Mouse (Mus musculus) neural tube, embryonic 15.5 days (tissue): ENCODE results near the gene Rab3d. TPM values are rescaled to one million over a fixed set of nuclear protein-coding genes. Genes with fewer than 3 reads are reported as not detected.

ENCODE experiments used
- ATAC-seq: fragments of 200-750 bp; cut with Nextera tagmentation; 2 replicates; pipeline ENCODE4 v1.8.0; 2017; ENCODE audit warnings: mild to moderate bottlenecking, moderate TSS enrichment, moderate library complexity; ENCODE audit not compliant: low FRiP score
- H3K27ac ChIP-seq: fragments of 300-500 bp; sonication (generic); replicated peaks from 2 replicates; pipeline ENCODE4 v1.5.1; 2015; ENCODE audit warnings: mild to moderate bottlenecking, inconsistent platforms
- H3K27me3 ChIP-seq: fragments of 300-500 bp; sonication (generic); replicated peaks from 2 replicates; pipeline ENCODE4 v1.6.1; 2015; ENCODE audit warnings: inconsistent platforms
- H3K36me3 ChIP-seq: fragments of 300-500 bp; sonication (generic); 2 replicates; pipeline ENCODE4 v1.6.1; 2015; ENCODE audit warnings: inconsistent platforms
- H3K4me1 ChIP-seq: fragments of 300-500 bp; sonication (generic); 2 replicates; pipeline ENCODE4 v1.6.1; 2015; ENCODE audit warnings: inconsistent platforms
- H3K4me2 ChIP-seq: fragments of 300-500 bp; sonication (generic); 2 replicates; pipeline ENCODE4 v1.6.1; 2015; ENCODE audit warnings: inconsistent platforms, mild to moderate bottlenecking, moderate library complexity
- H3K4me3 ChIP-seq: fragments of 300-500 bp; sonication (generic); replicated peaks from 2 replicates; pipeline ENCODE4 v1.5.1; 2015; ENCODE audit warnings: mild to moderate bottlenecking, inconsistent platforms
- H3K9ac ChIP-seq: fragments of 300-500 bp; sonication (generic); replicated peaks from 2 replicates; pipeline ENCODE4 v1.6.1; 2015; ENCODE audit warnings: mild to moderate bottlenecking, inconsistent platforms
- H3K9me3 ChIP-seq: fragments of 300-500 bp; sonication (generic); replicated peaks from 2 replicates; pipeline ENCODE4 v1.6.1; 2016; ENCODE audit warnings: inconsistent platforms
- WGBS: fragments of 180-500 bp; shearing (Covaris S2); methylation state at CpG from one replicate; pipeline ENCODE4 v1.1.7; 2015; ENCODE audit warnings: mixed read lengths; 5-methylcytosine and 5-hydroxymethylcytosine counted together
- polyA plus RNA-seq: library from polyadenylated mRNA; unstranded; fragments of >200 nt; fragmentation: Nextera tagmentation; extraction: Ambion mirVana; gene quantifications from 2 replicates; pipeline ENCODE4 v1.2.1, GENCODE M21; 2015

Rab3d gene
- polyA plus RNA-seq, 1 experiment from 2014 or later = 24.7 TPM

- no peak overlapping the region for H3K4me2 ChIP-seq
- no peaks in the 10 kb centered on the region for H3K9me3 ChIP-seq
- no peak overlapping the region for H3K9ac ChIP-seq
- 71% methylated on average over 2 of the region's 2 CpGs for WGBS
- no peak overlapping the region for H3K4me3 ChIP-seq
- no peaks in the 10 kb centered on the region for H3K36me3 ChIP-seq
- no peaks in the 10 kb centered on the region for H3K27me3 ChIP-seq
- ATAC-seq = no peak
- peaks cover 7% of the 10 kb centered on the region for H3K4me1 ChIP-seq
- H3K27ac ChIP-seq = no peak overlapping the region
Observed at GRCm38 (mm10) chr9:21857501-21857900, 60.5 kb downstream of the Rab3d start.

Other genes with a start within 250 kb of the Rab3d start
- gene Ldlr, start 194.7 kb downstream of the Rab3d start, polyA plus RNA-seq = 15.3 and 23.1 TPM in 2 replicates
- 17.2 and 39.7 TPM in 2 replicates for gene Spc24, start 157.9 kb downstream of the Rab3d start, polyA plus RNA-seq
- gene Kank2, start 119.4 kb downstream of the Rab3d start, polyA plus RNA-seq = 4.9 and 7.4 TPM in 2 replicates
- 0.42 and 1.1 TPM in 2 replicates for gene Angptl8, start 82.7 kb downstream of the Rab3d start, polyA plus RNA-seq
- 14.0 and 22.5 TPM in 2 replicates for gene Dock6, start 65.6 kb downstream of the Rab3d start, polyA plus RNA-seq
- gene Ccdc159, start 9.3 kb upstream of the Rab3d start, polyA plus RNA-seq = 8.9 and 10.0 TPM in 2 replicates
- gene Tmem205, start 9.4 kb upstream of the Rab3d start, polyA plus RNA-seq = 52.8 and 54.6 TPM in 2 replicates
- 86.4 and 100 TPM in 2 replicates for gene Plppr2, start 18.8 kb upstream of the Rab3d start, polyA plus RNA-seq
- 9.5 and 10.8 TPM in 2 replicates for gene Swsap1, start 37.6 kb upstream of the Rab3d start, polyA plus RNA-seq
- 1.0 and 2.2 TPM in 2 replicates for gene Epor, start 45.3 kb upstream of the Rab3d start, polyA plus RNA-seq
- 1.6 and 4.6 TPM in 2 replicates for gene Rgl3, start 71.3 kb upstream of the Rab3d start, polyA plus RNA-seq
- 4.0 and 4.5 TPM in 2 replicates for gene Ccdc151, start 84.4 kb upstream of the Rab3d start, polyA plus RNA-seq
- gene Prkcsh, start 84.6 kb upstream of the Rab3d start, polyA plus RNA-seq = 93.8 and 99.4 TPM in 2 replicates
- 67.4 and 96.9 TPM in 2 replicates for gene Elavl3, start 133.8 kb upstream of the Rab3d start, polyA plus RNA-seq
- gene Gm49318, start 153.1 kb upstream of the Rab3d start, polyA plus RNA-seq = not detected in 2 replicates
- gene Zfp653, start 153.2 kb upstream of the Rab3d start, polyA plus RNA-seq = 17.3 and 18.6 TPM in 2 replicates
- 63.9 and 65.5 TPM in 2 replicates for gene Ecsit, start 167.2 kb upstream of the Rab3d start, polyA plus RNA-seq
- gene Cnn1, start 181.0 kb upstream of the Rab3d start, polyA plus RNA-seq = 0.84 and 34.2 TPM in 2 replicates
- 183 and 193 TPM in 2 replicates for gene Elof1, start 199.0 kb upstream of the Rab3d start, polyA plus RNA-seq
- 1.0 and 7.1 TPM in 2 replicates for gene Acp5, start 217.5 kb upstream of the Rab3d start, polyA plus RNA-seq
- gene Pigyl, start 238.7 kb upstream of the Rab3d start, polyA plus RNA-seq = 92.5 and 97.0 TPM in 2 replicates